Mouse (Mus musculus): ENCODE measurements around the gene Atp6v1fnb. TPM values are rescaled to one million over a fixed set of nuclear protein-coding genes. Genes with fewer than 3 reads are reported as not detected.

The Atp6v1fnb gene
- polyA plus RNA-seq, 1 experiment: not detected

- H3K4me3 ChIP-seq (ENCODE audit: extremely low read depth, insufficient read depth, insufficient read length): no peak overlapping the region
- no peak for DNase-seq (ENCODE audit: low read depth in 1 of 2, low spot score in 2 of 2)
- no peak overlapping the region for H3K27ac ChIP-seq (ENCODE audit: insufficient read depth, low read length)
- 88% methylated on average over 4 of the region's 4 CpGs for WGBS
- H3K36me3 ChIP-seq (ENCODE audit: control insufficient read depth, insufficient read depth, low read length): no peaks in the 10 kb centered on the region
- H3K4me1 ChIP-seq (ENCODE audit: control insufficient read depth, insufficient read depth, insufficient read length): no peaks in the 10 kb centered on the region
- TF ChIP-seq POLR2A (IDR thresholded peaks at IDR 0.05; ENCODE audit: low read depth, low read length) (no peak), CTCF (IDR thresholded peaks at IDR 0.05; ENCODE audit: extremely low read depth, insufficient read depth, insufficient read length, insufficient replicate concordance) (no peak)
- peaks cover 6% of the 10 kb centered on the region for H3K27me3 ChIP-seq (ENCODE audit: control insufficient read depth, insufficient read depth, low read length)
Measured at GRCm38 (mm10) chr6:29439251-29439650, 32.0 kb upstream of the Atp6v1fnb start.

- Histone ChIP-seq H3K27me3 (ENCODE audit: control insufficient read depth, insufficient read depth, low read length) (peaks cover 2% of the 10 kb centered on the region), H3K36me3 (ENCODE audit: control insufficient read depth, insufficient read depth, low read length) (no peaks in the 10 kb centered on the region), H3K4me3 (ENCODE audit: extremely low read depth, insufficient read depth, insufficient read length) (no peak overlapping the region), H3K4me1 (ENCODE audit: control insufficient read depth, insufficient read depth, insufficient read length) (no peaks in the 10 kb centered on the region), H3K27ac (ENCODE audit: insufficient read depth, low read length) (no peak overlapping the region)
- DNase-seq (ENCODE audit: low read depth in 1 of 2, low spot score in 2 of 2): no peak
- TF ChIP-seq CTCF (IDR thresholded peaks at IDR 0.05; ENCODE audit: extremely low read depth, insufficient read depth, insufficient read length, insufficient replicate concordance) (no peak), POLR2A (IDR thresholded peaks at IDR 0.05; ENCODE audit: low read depth, low read length) (no peak)
- 87% methylated on average over 6 of the region's 6 CpGs for WGBS
Measured at GRCm38 (mm10) chr6:29439789-29440188, 31.4 kb upstream of the Atp6v1fnb start.

- peak; percentile 67; the same call in 1 of the 2 replicates for TF ChIP-seq CTCF (IDR thresholded peaks at IDR 0.05; ENCODE audit: extremely low read depth, insufficient read depth, insufficient read length, insufficient replicate concordance)
- no peak for TF ChIP-seq POLR2A (IDR thresholded peaks at IDR 0.05; ENCODE audit: low read depth, low read length)
- Histone ChIP-seq H3K27ac (ENCODE audit: insufficient read depth, low read length) (no peak overlapping the region), H3K27me3 (ENCODE audit: control insufficient read depth, insufficient read depth, low read length) (no peaks in the 10 kb centered on the region), H3K4me3 (ENCODE audit: extremely low read depth, insufficient read depth, insufficient read length) (no peak overlapping the region), H3K4me1 (ENCODE audit: control insufficient read depth, insufficient read depth, insufficient read length) (no peaks in the 10 kb centered on the region), H3K36me3 (ENCODE audit: control insufficient read depth, insufficient read depth, low read length) (no peaks in the 10 kb centered on the region)
- peak in 1 of 2 experiments; percentile 38 for DNase-seq (ENCODE audit: low read depth in 1 of 2, low spot score in 2 of 2)
- WGBS: 49% methylated on average over 11 of the region's 11 CpGs
Measured at GRCm38 (mm10) chr6:29444773-29445172, 26.5 kb upstream of the Atp6v1fnb start.

GRCm38 (mm10) chr6:29445354-29445753, 25.9 kb upstream of the Atp6v1fnb start:
- no peaks in the 10 kb centered on the region for H3K4me1 ChIP-seq (ENCODE audit: control insufficient read depth, insufficient read depth, insufficient read length)

GRCm38 (mm10) chr6:29449858-29450257, 21.4 kb upstream of the Atp6v1fnb start:
- DNase-seq (ENCODE audit: low read depth in 1 of 2, low spot score in 2 of 2): no peak
- Histone ChIP-seq H3K36me3 (ENCODE audit: control insufficient read depth, insufficient read depth, low read length) (no peaks in the 10 kb centered on the region), H3K4me1 (ENCODE audit: control insufficient read depth, insufficient read depth, insufficient read length) (no peaks in the 10 kb centered on the region), H3K27me3 (ENCODE audit: control insufficient read depth, insufficient read depth, low read length) (no peaks in the 10 kb centered on the region), H3K27ac (ENCODE audit: insufficient read depth, low read length) (no peak overlapping the region), H3K4me3 (ENCODE audit: extremely low read depth, insufficient read depth, insufficient read length) (no peak overlapping the region)
- WGBS: 36% methylated on average over 4 of the region's 4 CpGs
- TF ChIP-seq POLR2A (IDR thresholded peaks at IDR 0.05; ENCODE audit: low read depth, low read length) (no peak), CTCF (IDR thresholded peaks at IDR 0.05; ENCODE audit: extremely low read depth, insufficient read depth, insufficient read length, insufficient replicate concordance) (no peak)

More at GRCm38 (mm10) chr6:29445354-29445753, 25.9 kb upstream of the Atp6v1fnb start:
- H3K4me3 ChIP-seq (ENCODE audit: extremely low read depth, insufficient read depth, insufficient read length): no peak overlapping the region
- 91% methylated on average over 7 of the region's 7 CpGs for WGBS
- H3K36me3 ChIP-seq (ENCODE audit: control insufficient read depth, insufficient read depth, low read length): no peaks in the 10 kb centered on the region
- DNase-seq (ENCODE audit: low read depth in 1 of 2, low spot score in 2 of 2): no peak
- H3K27ac ChIP-seq (ENCODE audit: insufficient read depth, low read length): no peak overlapping the region
- TF ChIP-seq CTCF (IDR thresholded peaks at IDR 0.05; ENCODE audit: extremely low read depth, insufficient read depth, insufficient read length, insufficient replicate concordance) (no peak), POLR2A (IDR thresholded peaks at IDR 0.05; ENCODE audit: low read depth, low read length) (no peak)
- H3K27me3 ChIP-seq (ENCODE audit: control insufficient read depth, insufficient read depth, low read length): no peaks in the 10 kb centered on the region

- Histone ChIP-seq H3K36me3 (ENCODE audit: control insufficient read depth, insufficient read depth, low read length) (no peaks in the 10 kb centered on the region), H3K27me3 (ENCODE audit: control insufficient read depth, insufficient read depth, low read length) (no peaks in the 10 kb centered on the region), H3K4me3 (ENCODE audit: extremely low read depth, insufficient read depth, insufficient read length) (no peak overlapping the region), H3K4me1 (ENCODE audit: control insufficient read depth, insufficient read depth, insufficient read length) (no peaks in the 10 kb centered on the region), H3K27ac (ENCODE audit: insufficient read depth, low read length) (no peak overlapping the region)
- WGBS: 95% methylated on average over 6 of the region's 6 CpGs
- no peak for TF ChIP-seq POLR2A (IDR thresholded peaks at IDR 0.05; ENCODE audit: low read depth, low read length)
- DNase-seq (ENCODE audit: low read depth in 1 of 2, low spot score in 2 of 2): no peak
Measured at GRCm38 (mm10) chr6:29450667-29451066, 20.6 kb upstream of the Atp6v1fnb start.

- Histone ChIP-seq H3K4me3 (ENCODE audit: extremely low read depth, insufficient read depth, insufficient read length) (no peak overlapping the region), H3K4me1 (ENCODE audit: control insufficient read depth, insufficient read depth, insufficient read length) (no peaks in the 10 kb centered on the region), H3K27ac (ENCODE audit: insufficient read depth, low read length) (no peak overlapping the region), H3K36me3 (ENCODE audit: control insufficient read depth, insufficient read depth, low read length) (no peaks in the 10 kb centered on the region), H3K27me3 (ENCODE audit: control insufficient read depth, insufficient read depth, low read length) (no peaks in the 10 kb centered on the region)
- TF ChIP-seq CTCF (IDR thresholded peaks at IDR 0.05; ENCODE audit: extremely low read depth, insufficient read depth, insufficient read length, insufficient replicate concordance): no peak
- TF ChIP-seq POLR2A (IDR thresholded peaks at IDR 0.05; ENCODE audit: low read depth, low read length): no peak
- no peak for DNase-seq (ENCODE audit: low read depth in 1 of 2, low spot score in 2 of 2)
- 68% methylated on average over 7 of the region's 7 CpGs for WGBS
Measured at GRCm38 (mm10) chr6:29461502-29461901, 9.7 kb upstream of the Atp6v1fnb start.
